Mouse (Mus musculus) lung, postnatal 14 days (tissue): ENCODE results near the gene Mlycd.
"Not testable (repeated sequence)": the region's sequence is repeated elsewhere in the genome, so short reads cannot be mapped to it uniquely, and the experiment has no call there.

Source experiments
- DNase-seq: peaks from one replicate; pipeline ENCODE4 v3.0.0; 2021

Mlycd gene

DNA sequence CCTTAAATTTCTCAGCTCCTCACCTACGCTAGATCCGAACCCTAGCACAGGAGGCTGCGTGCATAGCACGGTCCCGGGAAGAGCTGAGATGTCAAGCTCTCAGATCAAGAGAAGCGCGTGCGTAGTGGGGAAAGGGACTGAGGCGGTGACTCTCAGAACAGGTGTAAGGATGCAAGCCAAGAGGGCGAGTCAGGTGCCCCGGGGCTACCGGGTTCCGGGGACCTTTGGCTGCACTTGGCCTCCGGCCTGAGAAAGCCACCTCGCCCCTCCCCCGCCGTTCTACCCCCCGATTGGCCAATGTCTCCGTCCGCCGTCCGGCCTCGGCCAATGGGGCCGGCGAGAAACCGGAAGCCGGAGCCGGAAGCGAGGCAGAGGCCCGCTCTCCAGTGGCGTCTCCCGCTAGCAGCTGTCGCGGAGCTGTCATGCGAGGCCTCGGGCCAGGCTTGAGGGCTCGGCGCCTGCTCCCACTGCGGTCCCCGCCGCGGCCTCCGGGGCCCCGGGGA is at the start of gene Mlycd:
TSS of gene Mlycd (plus strand) at position 355 of the 503 bp plus-strand sequence.
- DNase-seq, result peak; percentile 93

DNA sequence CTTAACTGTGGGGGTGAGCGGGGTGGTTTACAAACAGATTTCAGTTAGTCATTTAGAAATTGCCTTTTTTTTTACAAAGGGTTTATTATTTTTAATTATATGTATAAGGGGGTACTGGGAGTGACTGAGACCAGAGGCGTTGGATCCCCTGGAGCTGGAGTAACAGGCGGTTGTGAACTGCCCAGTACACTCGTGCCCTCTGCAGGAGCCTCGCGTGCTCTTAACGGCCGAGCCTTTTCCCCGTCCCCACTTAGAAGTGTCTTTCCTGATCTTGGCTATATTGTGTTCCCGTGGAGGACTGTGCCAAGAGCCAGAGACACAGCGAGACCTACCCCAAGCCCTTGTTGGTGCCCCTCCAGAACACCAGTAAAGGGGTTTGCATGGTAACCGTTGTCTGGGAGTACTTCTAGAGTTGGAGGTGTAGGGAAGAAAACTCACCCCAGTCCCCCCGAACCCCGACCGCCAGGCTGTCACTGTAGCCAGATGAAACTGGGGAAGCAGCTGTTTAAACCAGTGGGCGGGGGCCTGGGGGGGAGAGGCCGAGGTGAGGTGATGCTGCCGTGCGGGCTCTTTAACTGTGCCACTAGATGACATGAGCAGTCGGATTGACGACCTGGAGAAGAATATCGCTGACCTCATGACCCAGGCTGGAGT is 49.5 kb upstream of the Mlycd start:
- DNase-seq, result no peak

DNA sequence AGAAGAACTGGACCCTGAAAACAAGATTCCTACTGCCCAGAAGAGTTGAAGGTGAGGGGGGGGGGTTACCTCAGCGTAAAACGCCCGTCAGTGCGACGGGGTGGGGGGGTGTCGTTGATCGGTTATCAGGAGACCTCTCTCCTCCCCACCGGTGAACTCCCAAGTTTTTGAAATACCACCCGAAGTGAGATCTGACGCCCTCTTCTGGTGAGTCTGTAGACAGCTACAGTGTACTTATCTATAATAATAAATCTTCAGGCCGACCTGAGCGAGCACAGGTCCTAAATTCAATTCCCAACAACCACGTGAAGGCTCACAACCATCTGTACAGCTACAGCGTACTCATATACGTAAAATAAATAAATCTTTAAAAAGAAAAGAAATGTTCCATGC is 49.0 kb upstream of the Mlycd start:
- DNase-seq, result no peak

DNA sequence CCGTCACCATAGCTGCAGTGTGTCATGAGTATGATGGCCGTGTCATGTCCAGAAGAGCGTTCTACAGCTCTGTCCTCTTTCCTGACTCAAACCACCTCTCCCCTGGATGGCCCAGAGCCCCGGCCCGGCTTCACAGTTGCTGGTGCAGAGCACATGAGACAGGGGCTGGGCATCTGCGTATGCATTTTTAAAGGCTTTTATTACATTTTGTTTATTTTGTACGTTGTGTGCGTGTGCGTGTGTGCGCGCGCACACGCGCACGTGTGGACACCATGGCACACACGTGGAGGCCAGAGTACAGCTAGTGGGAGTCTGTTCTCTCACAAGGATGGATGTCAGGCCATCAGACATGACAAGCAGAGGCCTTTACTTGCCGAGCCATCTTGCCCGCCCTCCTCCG is 43.0 kb upstream of the Mlycd start:
- DNase-seq, result no peak

DNA sequence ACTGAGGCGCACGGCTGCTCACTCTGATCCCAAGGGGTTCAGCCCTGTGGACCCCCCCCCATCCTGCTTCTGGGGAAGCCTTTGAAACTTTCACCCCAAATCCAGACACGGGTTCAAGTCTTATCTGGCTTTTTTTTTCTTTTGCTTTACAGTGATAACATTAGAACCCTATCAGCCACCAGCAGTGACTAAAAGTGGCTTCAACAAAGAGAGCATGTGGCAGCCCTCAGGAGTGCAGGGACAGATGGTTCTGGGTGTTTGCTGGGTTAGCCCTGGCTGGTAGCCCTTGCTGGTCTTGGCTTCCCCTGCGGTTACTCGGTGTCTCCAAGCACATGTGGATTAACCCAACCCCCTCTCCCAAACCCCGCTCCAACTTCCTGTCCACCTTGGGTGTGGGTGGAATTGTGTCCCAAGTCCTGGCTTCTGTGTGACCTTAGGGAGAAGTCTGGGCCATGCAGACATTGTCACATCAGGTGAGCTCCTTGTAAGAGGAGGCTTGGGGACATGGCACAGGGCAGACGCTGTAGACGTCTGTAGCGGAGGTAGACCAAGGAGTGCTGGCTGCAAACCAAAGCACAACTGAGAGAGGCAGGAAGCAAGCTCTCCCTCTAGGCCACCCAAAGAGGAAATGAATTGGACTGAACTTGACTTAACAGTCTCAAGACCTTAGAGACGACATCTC is 41.6 kb upstream of the Mlycd start:
- no peak for DNase-seq

DNA sequence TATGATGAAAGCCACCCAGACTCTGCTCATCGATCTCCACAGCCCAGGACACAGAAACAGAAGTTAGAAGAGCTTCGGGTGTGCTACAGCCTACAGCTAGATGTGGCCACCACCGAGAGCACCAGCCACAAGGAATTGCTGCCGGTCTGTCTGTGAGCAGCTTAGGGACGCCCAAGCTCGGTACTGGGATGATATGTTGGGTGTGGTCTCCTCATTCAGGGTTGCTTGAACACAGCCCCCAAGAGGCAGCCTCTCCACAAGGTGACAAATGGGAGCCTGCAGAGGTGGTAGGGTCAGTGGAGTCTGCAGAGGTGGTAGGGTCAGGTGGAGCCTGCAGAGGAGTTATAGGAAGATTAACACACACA is 41.0 kb upstream of the Mlycd start:
- no peak for DNase-seq

DNA sequence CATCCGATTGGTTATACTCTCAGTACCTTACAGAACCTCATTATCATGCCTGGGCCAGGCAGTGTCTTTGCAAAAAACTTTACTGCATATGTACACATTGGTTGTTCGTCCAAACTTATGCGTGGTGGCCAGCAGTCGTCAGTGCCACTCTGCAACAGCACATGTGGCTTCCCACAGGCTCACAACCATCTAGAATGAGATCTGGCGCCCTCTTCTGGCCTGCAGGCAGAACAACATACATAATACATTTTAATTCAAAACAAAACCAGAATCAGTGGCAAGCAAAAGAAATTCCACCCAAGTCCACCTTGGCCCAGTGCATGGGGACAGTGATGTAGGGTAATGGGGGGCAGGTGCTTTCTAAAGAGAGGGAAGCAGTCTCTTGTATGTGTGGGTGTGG is 38.0 kb upstream of the Mlycd start:
- not testable (repeated sequence) for DNase-seq

DNA sequence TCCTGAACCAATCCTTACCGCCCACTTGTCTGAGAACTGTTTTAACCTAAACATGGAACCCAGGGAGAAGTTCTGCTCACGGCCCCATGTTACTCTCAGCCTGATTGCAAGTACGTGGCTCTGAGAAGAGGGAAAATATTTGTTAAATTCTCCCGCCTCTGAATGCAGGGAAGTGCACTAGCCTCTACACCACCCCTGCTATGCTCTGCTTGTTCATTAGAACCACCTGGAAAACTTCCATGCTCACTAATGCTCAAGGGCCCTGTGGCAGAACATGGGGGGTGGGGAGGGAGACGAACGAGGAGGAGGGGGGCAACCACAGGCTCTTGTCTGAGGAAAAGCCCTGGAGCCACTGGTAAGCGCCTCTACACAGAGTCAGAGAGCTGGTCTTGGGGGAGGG is 36.5 kb upstream of the Mlycd start:
- DNase-seq, result no peak

DNA sequence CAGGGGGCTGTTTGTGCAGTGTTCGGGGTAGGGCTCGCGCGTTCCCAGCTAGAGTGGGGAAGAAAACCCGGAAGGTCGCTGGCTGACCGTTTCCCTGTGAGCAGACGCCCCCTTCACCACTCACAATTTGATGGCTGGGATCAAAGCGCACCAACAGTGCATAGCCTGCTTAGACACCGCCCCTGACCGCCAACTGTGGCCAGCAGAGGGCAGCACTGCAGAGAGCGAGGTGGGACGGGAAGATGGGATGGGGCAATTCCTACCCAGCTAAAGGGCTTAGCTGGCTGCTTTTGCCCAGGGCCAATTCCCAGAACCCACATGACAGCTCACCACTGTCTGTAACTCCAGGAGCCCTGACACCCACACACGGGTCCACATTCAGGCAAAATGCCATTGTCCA is 35.8 kb upstream of the Mlycd start:
- DNase-seq, result peak; percentile 75

DNA sequence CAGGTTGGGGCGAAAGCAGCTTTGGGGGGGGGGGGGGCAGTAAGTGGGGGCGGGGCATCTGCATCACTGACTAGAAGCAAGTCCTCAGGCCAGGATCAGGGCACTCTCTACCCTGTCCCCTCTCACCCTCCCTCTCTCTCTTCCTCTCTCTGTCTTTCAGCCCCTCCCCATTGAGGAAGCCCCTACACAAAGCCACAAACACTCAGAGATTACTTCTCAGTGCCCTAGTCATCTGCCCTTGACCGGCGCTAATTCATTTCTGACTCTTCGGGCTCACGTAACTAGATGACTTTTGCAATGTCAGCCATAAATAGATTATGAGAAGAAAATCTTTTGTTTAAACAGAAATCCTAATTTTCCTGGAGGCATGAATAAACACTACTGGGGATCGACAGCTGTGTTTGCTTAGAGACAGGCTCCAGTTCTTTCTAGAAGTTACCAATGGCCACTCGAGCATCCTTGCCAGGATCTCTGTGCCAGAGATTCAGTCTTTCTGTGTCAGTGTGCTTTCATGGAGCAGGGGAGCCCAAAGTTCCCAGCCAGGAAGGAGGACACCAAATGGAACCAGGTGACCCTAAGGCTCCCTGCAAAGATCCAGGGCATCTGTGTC is 33.9 kb upstream of the Mlycd start:
- DNase-seq, result peak; percentile 23

DNA sequence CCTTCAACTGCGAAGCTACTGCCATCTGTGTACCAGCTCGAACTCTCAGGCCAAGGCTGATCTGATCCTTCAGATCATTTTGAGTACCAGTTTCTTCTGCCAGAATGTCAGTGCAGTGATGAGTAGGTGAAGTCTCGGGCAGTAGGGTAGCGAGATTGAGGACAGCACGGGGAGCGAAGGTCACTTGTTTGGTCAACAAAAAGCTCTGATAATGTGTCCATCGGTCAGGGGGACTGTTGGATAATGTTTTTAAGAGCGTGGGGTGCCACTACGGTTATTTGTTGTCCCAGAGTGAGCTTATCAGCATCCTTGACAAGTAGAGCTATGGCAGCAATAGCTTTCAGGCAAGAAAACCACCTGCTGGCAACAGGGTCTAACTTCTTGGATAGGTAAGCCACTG is 20.0 kb upstream of the Mlycd start:
- not testable (repeated sequence) for DNase-seq

DNA sequence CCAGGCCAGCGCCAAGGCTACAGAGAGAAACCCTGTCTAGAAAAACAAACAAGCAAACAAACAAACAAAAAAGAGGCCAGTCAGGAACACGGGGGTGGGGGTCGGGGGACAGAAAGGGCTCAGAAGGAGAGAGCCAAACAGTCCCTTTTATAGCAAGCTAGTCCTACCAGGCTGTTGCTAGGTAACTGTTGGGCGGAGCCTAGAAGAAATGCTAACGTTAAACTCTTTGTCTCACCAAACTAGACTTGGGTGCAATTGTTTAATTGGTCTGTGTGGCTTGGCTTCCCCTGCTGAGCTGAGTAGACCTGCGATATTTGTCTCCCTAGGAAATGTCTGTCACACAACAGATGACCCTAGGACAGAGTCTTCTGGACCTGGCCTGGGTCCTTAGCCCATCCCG is 16.2 kb upstream of the Mlycd start:
- DNase-seq, result no peak

DNA sequence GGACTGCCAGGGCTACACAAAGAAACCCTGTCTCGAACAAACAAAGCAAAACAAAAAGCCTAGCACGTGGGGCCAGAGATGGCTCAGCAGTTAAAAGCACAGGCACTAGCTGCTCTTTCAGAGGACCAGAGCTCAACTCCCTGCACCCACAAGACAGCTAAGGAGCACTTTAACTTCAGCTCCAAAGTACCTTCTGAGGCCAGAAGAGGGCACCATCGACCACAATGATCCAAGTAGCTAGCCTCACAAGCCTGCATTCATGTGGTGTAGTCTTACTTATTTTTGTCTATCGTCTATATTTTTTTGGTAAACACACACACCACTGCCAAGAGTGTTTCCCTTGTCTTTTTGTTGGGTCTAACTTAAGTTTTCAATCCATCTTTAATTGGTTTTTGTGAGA is 14.1 kb upstream of the Mlycd start:
- DNase-seq, result peak; percentile 31

DNA sequence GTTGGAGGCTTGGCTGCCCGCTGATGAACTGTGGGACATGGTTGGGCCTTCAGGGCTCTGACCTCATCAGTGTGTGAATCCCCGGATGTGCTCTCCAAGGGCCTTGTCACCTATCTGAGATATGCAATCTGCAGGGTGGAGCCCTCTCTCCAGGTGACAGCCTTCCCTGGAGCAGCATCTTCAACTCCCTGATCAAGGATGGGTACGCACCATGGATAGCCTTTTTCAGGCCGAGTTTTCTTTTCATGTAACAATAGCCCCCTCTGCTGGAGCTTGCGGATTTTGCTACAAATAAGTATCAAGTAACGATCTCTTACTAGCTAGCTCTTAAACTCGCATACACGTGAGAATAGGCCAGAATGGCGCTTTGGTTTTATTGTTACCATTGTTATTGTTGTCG is 10.2 kb upstream of the Mlycd start:
- peak; percentile 82 for DNase-seq

DNA sequence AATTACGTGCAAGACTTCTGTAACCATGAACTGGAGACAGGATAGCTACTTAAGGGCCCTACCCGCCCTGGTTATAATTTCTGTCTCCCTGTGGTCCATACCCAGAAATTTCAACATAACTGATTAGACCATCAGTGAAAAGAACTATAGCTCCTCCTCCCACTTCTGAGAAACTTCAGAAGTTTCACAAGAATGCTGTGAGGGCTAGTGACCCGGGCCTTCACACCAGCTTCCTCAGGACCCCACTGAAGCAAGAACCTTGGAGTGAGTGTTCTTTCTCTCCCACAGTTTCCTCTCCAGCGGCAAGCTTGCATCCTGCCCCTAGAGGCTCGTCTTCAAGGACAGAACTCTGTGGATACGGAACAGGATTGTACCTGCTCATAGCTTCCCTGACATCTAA is 8.8 kb upstream of the Mlycd start:
- no peak for DNase-seq

DNA sequence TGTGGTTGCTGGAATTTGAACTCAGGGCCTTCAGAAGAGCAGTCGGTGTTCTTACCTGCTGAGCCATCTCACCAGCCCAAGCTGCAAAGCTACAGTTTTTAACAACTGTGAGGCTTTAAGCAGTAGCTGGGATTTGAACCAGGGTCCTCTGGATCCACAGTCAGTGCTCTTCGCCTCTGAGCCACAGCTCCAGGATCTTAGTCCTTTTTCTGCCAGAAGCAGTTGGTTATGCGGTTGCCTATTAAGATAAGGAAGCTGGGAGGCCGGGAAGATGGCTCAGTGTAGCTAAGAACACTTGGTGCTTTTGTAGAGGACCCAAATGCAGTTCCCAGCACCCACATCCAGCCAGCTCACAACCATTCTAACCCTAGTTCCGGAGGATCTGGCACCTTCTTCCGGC is 7.7 kb upstream of the Mlycd start:
- no peak for DNase-seq

DNA sequence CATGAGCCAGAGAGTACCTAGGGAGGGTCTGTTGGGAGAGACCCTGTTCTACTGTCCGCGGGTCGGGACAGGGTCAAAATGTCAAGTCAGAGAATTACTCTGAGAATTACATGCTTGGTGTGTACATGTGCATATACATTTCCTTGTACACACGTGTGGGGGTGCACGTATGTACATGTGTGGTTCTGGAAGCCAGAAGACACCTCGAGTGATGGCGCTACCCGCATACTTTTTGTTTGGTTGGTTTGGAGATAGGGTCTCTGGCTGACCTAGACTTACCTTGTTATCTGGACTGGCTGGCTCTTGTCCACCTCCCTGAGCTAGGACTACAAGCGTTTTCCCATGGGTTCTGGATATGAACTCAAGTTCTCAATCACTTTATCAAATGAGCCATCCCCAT is 581 bp upstream of the Mlycd start:
- no peak for DNase-seq

DNA sequence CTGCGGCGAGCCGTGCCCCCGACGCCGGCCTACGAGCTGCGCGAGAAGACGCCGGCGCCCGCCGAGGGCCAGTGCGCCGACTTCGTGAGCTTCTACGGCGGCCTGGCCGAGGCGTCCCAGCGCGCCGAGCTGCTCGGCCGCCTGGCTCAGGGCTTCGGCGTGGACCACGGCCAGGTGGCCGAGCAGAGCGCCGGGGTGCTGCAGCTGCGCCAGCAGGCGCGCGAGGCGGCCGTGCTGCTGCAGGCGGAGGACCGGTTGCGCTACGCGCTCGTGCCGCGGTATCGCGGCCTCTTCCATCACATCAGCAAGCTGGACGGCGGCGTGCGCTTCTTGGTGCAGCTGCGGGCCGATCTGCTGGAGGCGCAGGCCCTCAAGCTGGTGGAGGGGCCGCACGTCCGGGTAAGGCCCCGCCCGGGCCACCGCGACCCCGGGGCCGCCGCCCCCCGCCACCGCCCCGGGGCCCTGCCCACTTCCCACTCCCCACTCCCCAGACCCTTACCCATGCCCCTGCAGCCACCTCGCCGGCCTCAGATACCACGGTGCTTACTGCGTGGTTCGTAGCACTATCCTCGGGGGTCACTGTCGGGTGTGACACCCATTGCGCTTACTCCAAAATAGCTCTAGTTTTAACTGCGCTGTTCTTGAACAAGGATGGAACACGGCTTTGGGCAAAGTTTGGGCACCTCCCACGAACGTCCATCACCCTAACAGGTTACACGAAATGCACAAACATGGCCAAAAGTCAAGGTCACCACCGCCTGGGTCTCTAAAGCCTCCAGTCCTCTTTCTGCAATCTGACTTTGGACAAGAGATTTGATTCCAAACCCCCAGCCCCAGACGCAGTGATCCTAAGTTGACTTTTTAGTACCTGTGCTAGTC is 633 bp downstream of the Mlycd start:
- no peak for DNase-seq

DNA sequence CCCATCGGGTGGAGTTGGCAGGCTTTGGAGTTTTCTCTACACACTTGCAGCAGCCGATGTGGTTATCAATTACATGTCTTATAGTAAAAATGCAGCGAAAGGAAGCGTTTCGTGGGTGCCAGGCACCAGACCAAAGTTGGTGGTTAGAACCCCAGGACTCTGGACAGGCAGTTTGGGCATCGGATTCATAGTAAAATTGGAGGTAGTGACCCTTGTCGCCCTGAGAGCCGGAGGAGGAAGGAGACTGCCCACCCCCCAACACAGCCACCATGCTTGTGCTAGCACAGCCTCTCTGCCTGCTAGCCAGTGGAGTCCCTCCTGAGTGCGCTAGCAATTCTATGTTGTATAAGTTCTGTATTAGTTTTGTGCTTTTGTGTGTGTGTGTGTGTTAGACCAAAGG is 3.9 kb downstream of the Mlycd start:
- DNase-seq, result no peak

DNA sequence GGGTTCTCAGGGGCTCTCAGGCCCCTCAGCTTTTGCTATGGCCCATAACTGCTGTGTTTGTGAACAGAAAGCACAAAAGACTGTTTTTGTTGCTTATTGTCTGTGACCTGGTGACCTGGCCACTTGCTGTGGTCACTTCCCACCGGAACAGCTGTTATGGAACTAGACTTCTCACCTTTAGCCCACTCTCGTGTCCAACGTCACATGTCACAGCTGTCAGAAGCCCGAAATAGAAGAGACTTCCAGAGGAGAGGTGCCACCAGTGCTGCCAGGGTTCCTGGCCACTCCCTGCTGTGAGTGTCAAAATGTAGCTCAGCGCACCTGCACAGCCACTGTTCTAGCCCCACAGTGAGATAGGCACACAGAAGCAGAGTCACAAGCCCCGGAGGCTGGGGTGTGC is 4.6 kb downstream of the Mlycd start:
- DNase-seq, result no peak

DNA sequence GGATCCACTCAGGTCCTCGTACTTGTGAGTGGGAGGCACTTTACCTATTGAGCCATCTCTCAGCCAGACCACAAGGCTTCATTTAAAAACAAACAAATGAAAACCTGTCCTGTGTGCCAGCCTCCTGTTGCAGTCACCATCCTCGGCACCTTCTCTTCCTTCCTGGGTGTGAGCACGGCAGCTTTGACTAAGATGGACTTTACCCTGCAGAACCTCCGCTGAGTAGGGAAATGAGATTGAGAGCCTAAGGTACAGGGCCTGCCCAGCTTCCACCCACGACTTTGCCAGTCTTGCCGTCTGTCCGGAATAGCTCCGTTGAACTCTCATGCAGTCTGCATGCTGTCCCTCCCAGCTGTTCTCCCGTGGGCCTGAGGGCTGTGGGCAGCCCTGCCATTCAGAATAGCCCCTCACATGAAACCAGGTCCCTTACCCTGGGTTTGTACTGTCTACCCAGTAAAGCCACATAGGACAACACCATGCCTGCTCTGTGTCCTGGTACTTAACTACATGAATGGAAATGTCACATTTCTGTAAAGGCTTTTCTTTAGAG is 5.5 kb downstream of the Mlycd start:
- no peak for DNase-seq

DNA sequence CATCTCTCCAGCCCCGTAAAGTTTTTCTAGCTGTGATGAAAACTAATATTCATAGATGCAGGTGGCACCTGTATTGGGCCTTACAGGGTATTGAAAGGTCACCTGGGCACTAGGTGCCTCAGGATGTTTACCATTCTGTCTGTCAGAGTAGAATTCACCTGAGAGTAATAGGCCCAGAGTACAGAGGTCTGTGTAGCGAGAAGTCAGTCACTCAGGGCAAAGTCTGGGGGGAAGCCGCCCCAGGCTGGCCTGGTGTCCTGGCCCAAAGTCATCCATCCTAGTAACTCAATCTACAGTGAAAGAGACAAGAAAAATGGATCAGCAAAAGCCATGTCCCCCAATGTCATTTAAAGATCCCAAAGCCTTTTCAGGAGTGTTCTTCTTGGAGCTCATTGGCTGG is 6.2 kb downstream of the Mlycd start:
- DNase-seq, result no peak

DNA sequence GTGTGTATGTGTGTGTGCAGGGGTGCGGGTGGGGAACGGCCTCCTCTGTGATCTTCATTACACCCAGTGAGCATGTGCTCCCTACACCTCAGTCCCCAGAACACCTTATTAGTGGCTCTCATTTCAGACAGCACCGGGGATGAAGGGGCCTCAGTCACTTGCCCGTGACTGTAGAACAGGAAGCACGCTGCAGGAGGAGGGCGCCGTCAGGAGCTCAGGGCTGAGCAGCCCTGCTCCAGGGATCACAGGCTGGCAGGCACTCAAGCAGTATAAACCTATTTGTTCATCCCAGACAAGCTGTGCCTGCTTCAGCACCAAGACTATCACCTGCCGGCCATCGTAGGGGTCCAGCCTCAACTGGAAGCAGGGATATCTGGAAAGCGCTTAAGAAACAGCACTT is 9.2 kb downstream of the Mlycd start:
- DNase-seq, result no peak
